Mouse (Mus musculus): Measurements from ENCODE around the gene Zc3h10.
"Not testable (repeated sequence)": the region's sequence is repeated elsewhere in the genome, so short reads cannot be mapped to it uniquely, and the experiment has no call there.

The Zc3h10 gene

DNA sequence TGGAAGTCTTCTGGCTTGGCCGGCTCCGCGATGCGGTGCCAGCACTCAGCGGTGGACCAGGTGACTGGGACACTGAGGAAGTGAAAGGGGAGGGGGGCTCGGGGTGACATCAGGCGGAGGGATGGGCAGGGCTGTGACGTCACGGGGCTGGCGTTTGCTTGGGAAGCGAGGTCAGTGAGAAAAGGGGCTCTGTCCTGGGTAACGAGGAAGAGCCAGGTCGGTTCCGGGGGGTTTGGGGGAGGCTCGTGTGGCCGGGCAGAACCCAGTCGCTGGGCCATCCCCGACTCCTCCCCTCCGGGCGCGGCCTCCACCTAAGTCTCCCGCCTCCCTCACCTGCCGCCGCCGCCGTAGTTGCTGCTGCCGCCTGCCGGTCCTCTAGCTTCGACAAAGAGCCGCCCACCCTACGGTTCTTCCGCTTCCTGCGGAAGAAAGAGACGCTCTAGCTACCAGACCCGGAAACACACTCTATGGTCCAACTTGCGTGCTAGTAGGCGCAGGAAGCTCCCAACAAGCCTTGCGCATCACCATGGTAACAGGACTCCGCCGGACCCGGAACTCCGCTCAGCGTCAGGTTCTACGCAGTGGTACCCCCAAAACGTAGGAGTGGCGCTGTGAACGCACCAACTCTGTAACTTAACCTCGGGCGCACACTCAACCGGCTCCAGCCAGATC, at the start of gene Zc3h10:
Gene Zc3h10, minus strand, starts transcription at position 414 of the 672 bp plus-strand sequence.
- peak; percentile 74 for DNase-seq (ENCODE audit: low spot score)

DNA sequence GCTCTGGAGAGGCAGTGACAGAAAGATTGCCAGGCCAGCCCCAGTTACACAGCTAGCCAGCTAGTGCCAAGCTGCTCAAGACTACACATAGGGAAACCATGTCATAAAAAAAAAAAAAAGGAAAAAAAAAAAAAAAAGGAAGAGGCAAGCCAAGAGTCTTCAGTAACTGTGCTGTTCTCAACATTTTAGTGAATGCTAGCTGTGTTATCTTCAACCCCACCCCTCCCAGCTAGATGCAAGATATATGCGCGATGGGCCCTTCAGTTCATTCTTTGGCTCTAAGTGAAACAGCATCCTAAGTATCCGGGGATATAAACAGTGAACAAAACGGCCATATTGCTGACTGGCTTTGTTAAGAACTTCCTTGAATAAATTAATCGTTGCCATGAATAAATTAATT, 45.2 kb upstream of the Zc3h10 start:
- no peak for DNase-seq (ENCODE audit: low spot score)

- DNase-seq (ENCODE audit: low spot score): no peak
These were observed 43.9 kb upstream of the Zc3h10 start for GRCm38 (mm10) chr10:128591436-128591835.

DNA sequence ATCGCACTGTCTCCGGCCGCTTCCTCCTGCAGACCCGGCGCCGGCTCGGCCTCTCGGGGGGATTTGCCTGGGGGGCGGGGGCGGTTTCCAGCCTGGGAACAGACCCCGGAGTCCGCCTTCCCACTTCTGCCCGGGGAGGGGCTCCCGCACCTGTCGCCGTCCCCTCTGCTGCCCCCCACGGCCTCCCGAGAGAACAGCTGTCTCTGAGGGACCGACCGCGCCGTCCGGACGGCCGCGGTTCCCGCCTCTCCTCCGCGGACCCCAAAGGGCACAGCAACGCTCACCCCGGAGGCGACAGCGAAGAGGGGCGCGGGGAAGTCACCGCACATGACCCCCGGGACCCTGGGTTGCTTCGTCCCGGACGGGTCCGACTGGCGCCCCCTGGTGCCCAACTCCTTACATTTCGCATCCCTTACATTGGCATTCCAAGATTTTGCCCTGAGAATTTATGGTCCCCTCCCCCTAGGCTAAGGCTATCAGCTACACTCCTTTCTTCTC, 42.7 kb upstream of the Zc3h10 start:
- no peak for DNase-seq (ENCODE audit: low spot score)

- DNase-seq (ENCODE audit: low spot score): peak; percentile 18
These were observed 42.1 kb upstream of the Zc3h10 start, which contains the start of gene Erbb3 for GRCm38 (mm10) chr10:128589464-128590192. TSS of gene Erbb3 (minus strand) at chr10:128589652.

GRCm38 (mm10) chr10:128588775-128589463, 41.3 kb upstream of the Zc3h10 start:
- DNase-seq (ENCODE audit: low spot score): no peak

- DNase-seq (ENCODE audit: low spot score): no peak
These were observed 40.6 kb upstream of the Zc3h10 start for GRCm38 (mm10) chr10:128588136-128588535.

- DNase-seq (ENCODE audit: low spot score): no peak
These were observed 40.1 kb upstream of the Zc3h10 start for GRCm38 (mm10) chr10:128587697-128588096.

- DNase-seq (ENCODE audit: low spot score): no peak
These were observed 39.5 kb upstream of the Zc3h10 start for GRCm38 (mm10) chr10:128587120-128587519.

DNA sequence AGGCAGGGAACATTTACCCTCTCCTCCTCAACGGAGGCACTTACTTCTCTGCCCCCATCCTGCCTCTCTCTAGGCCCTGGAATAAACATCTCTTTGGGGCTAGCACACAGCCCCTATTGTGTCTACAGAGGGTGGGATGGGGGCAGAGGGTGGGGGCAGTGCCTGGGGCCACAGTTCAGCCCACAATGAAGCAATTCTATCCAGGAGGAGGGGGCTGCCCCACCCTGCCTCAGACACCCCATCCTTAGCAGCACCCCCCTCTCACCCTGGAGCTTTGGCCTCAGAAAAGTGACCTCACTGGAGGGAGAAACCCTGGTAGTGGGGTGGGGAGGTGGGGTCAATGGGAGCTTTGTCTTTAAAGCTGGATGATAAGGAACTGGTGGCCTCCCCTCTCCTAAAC, 39.0 kb upstream of the Zc3h10 start:
- DNase-seq (ENCODE audit: low spot score): no peak

DNA sequence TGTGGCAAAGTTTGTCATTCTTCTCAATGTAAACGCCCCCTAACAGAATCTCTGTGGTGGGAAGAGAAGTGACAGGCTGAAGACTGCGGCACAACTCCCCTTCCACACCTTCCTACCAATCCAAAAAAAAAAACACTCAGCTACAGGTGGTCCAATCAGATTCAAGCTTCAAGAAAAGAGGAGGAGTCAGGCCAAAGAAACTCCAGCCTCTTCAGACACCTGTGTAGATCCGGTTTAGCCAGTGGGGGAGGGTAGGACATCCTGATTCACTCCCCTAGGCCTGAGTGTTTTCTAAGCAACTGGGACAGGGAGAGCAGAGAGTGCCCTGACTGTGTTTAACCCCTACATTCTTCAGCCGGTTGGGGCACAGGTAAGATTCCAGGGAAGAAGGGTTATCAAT, 36.8 kb upstream of the Zc3h10 start:
- DNase-seq (ENCODE audit: low spot score): no peak

- no peak for DNase-seq (ENCODE audit: low spot score)
These were observed 36.1 kb upstream of the Zc3h10 start for GRCm38 (mm10) chr10:128583644-128584043.

DNA sequence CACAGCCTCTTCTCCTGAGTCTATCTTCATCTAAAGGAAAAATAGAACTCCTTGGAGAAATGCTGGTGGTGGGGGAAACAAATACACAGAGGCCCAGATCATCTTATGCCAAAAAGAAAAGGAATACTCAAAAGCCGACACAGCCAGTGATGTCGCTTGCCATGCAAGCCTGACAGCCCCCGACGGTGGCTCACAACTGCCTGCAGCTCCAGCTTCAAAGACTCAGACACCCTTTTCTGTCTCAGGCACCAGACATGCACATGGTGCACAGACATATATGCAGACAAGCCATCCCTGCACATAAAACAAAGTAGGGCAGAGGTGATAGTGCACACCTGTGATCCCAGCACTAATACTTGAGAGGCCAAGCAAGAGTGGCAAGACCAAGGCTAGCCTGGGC, 32.2 kb upstream of the Zc3h10 start:
- DNase-seq (ENCODE audit: low spot score): no peak

GRCm38 (mm10) chr10:128579298-128579697, 31.7 kb upstream of the Zc3h10 start:
- DNase-seq (ENCODE audit: low spot score): no peak

- no peak for DNase-seq (ENCODE audit: low spot score)
These were observed 30.8 kb upstream of the Zc3h10 start for GRCm38 (mm10) chr10:128578330-128578729.

DNA sequence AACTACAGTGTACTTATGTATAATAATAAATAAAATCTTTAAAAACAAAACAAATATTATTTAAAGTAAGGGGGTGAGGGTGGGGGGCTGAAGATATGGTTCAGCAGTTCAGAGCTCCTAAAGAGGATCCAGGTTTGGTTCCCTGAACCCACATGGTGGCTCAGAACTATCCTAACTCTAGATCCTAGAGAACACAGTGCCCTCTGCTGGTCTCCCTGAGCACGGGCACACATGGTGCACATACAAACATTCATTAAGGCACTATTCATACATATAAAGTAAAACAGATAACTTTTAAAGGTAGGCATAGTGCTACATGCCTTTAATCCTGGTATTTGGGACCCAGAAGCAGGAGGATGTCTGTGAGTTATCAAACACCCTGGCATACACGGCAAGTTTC, 27.5 kb upstream of the Zc3h10 start:
- no peak for DNase-seq (ENCODE audit: low spot score)

DNA sequence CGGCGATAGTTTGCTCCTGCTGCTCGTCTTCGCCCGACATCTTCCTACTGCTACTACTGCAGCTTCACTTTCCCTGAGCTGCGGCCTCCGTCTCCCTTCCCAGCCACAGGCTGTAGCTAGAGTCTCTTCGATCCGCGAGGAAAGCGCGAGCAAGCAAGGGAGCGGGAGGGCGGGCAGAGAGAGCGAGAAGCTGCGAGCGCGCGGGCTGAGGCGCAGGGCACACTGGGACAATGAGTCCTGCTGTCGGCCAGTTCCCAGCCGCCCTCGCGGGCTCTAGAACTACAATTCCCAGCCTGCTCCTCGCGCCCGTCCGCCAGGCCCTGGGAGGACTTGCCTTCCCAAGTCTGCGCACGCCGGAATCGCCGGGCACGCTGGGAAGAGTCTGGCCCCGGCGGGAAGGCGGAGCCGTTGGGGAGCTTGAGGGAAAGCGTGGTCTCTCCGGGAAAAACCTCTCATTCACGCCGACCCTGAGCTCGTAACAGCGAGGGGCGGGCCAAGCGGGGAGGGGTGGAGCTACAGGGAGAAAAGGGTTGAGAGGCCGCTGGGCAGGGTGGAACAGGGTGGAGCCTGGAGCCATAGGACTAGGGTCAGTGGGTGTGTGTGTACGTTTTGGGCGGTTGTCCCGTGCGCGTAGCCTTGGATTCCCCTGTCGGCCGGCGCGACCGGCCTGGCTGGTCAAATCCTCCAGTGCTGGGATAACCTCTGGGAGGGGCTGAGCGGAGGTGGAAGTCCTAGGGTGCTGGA, 18.4 kb upstream of the Zc3h10 start, which contains the start of gene Pa2g4:
Gene Pa2g4, minus strand, starts transcription at position 200 of the 744 bp plus-strand sequence.
- peak; percentile 94 for DNase-seq (ENCODE audit: low spot score)

GRCm38 (mm10) chr10:128565206-128565787, 17.7 kb upstream of the Zc3h10 start:
- no peak for DNase-seq (ENCODE audit: low spot score)

DNA sequence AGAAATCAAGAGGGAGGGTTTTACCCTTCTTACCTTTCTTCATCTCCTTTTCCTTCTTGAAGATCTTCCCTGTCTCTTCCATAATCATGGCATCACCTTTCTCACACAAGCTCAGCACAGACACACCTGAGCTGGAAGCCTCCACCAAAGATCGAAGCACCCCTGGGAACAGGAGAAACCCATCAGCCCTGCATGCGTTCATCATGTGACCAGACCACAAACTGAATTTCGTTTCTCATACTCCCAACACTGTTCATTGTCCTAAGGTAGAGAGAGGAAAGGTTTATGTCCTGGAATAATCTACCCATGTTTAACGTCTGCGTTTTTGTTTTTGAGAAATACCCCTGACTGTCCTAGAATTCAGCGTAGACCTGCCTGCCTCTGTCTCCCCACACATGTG, 16.0 kb upstream of the Zc3h10 start:
- DNase-seq (ENCODE audit: low spot score): no peak

DNA sequence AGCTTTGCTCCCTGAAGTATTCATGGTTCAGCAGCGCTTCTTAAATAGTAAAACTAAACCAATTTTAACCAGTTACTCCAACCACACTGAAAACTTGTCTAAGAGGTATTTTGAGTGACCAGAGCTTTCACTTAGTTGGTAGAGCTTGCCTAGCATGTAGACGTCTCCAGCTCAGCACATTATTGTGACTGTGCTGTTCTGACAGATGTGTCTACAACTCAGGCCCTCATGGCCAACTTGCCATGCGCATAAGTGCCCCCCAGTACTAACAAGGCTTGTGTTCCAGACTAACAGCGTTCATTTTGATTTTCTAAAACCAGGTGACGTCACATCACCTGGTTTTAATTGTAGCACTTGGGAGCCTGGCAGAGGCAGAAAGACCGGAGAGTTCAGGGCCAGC, 9.4 kb upstream of the Zc3h10 start:
- DNase-seq (ENCODE audit: low spot score): no peak

DNA sequence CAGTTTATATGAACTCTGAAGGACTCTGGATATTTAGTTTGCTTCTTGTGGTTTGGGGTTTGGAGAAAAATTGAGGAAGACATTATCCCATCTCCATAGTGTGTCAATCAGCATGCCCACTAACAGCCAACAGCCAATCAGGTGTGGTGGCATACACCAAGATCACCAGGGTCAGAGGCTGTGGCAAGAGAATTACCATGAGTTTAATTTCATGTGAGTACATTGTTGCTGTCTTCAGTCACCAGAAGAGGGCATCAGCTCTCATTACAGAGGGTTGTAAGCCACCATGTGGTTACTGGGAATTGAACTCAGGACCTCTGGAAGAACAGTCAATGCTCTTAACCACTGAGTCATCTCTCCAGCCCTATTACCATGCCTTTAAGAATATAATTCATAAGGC, 8.7 kb upstream of the Zc3h10 start:
- no peak for DNase-seq (ENCODE audit: low spot score)

DNA sequence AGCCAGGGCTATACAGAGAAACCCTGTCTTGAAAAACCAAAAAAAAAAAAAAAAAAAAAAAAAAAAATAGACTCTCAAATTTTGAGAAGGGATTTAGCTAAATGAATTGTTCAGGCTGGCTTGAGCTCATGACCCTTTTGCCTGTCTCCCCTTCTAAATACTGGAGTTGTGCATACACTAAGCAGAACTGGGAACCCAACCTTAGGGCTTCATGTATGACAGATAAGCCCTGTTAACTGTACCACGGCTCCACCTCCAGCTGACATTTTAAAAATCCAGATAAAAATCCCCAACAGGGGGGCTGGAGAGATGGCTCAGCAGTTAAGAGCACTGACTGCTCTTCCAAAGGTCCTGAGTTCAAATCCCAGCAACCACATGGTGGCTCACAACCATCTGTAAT, 8.0 kb upstream of the Zc3h10 start:
- DNase-seq (ENCODE audit: low spot score): not testable (repeated sequence)

All from urinary bladder, postnatal 10 days (tissue).